Mouse (Mus musculus) forebrain, embryonic 13.5 days (tissue): ENCODE measurements at regions not wholly inside any gene's neighbourhood (a gene's known extent, or its start where the extent isn't known, plus 50 kb on each side); places are given as distances from the start of the nearest gene placed in this dataset.

ENCODE experiments used
- ATAC-seq: fragments of 200-750 bp; cut with Nextera tagmentation; 2 replicates; pipeline ENCODE4 v1.8.0; 2017
- H3K27ac ChIP-seq: fragments of 300-500 bp; sonication (generic); 2 replicates; pipeline ENCODE4 v1.5.1; 2015; ENCODE audit warnings: inconsistent platforms, mild to moderate bottlenecking, moderate library complexity
- H3K27me3 ChIP-seq: fragments of 300-500 bp; sonication (generic); 2 replicates; pipeline ENCODE4 v1.6.1; 2015; ENCODE audit warnings: mild to moderate bottlenecking, inconsistent platforms
- H3K36me3 ChIP-seq: fragments of 300-500 bp; sonication (generic); 2 replicates; pipeline ENCODE4 v1.6.1; 2015; ENCODE audit warnings: mild to moderate bottlenecking, inconsistent platforms; ENCODE audit not compliant: poor library complexity, severe bottlenecking
- H3K4me1 ChIP-seq: fragments of 300-500 bp; sonication (generic); 2 replicates; pipeline ENCODE4 v1.6.1; 2015; ENCODE audit warnings: inconsistent platforms
- H3K4me2 ChIP-seq: fragments of 300-500 bp; sonication (generic); 2 replicates; pipeline ENCODE4 v1.6.1; 2015; ENCODE audit warnings: inconsistent platforms, mild to moderate bottlenecking, moderate library complexity
- H3K4me3 ChIP-seq: fragments of 300-500 bp; sonication (generic); 2 replicates; pipeline ENCODE4 v1.5.1; 2015; ENCODE audit warnings: mild to moderate bottlenecking, inconsistent platforms
- H3K9ac ChIP-seq: fragments of 300-500 bp; sonication (generic); 2 replicates; pipeline ENCODE4 v1.6.1; 2015; ENCODE audit warnings: mild to moderate bottlenecking, inconsistent platforms
- H3K9me3 ChIP-seq: fragments of 300-500 bp; sonication (generic); replicated peaks from 2 replicates; pipeline ENCODE4 v1.6.1; 2016; ENCODE audit warnings: inconsistent platforms
- WGBS: fragments of 180-500 bp; shearing (Covaris S2); methylation state at CpG from one replicate; pipeline ENCODE4 v1.1.7; 2015; 5-methylcytosine and 5-hydroxymethylcytosine counted together

GRCm38 (mm10) chr8:53962993-53963392 is 114.4 kb upstream of the Vegfc start:
- ATAC-seq: no peak
- Histone ChIP-seq H3K4me3 (no peak overlapping the region), H3K9me3 (no peaks in the 10 kb centered on the region), H3K4me1 (no peaks in the 10 kb centered on the region), H3K4me2 (no peak overlapping the region), H3K27me3 (no peaks in the 10 kb centered on the region), H3K36me3 (no peaks in the 10 kb centered on the region), H3K27ac (no peak overlapping the region), H3K9ac (no peak overlapping the region)
- 100% methylated on average over 1 of the region's 1 CpGs for WGBS

GRCm38 (mm10) chr8:53984296-53984695 is 93.1 kb upstream of the Vegfc start:
- WGBS: 90% methylated on average over 2 of the region's 2 CpGs
- Histone ChIP-seq H3K27me3 (no peaks in the 10 kb centered on the region), H3K4me1 (no peaks in the 10 kb centered on the region), H3K4me2 (no peak overlapping the region), H3K36me3 (no peaks in the 10 kb centered on the region), H3K9me3 (no peaks in the 10 kb centered on the region), H3K4me3 (no peak overlapping the region), H3K9ac (no peak overlapping the region), H3K27ac (no peak overlapping the region)
- ATAC-seq: no peak

GRCm38 (mm10) chr8:53985685-53986084 is 91.7 kb upstream of the Vegfc start:
- no peak overlapping the region for H3K4me3 ChIP-seq
- H3K36me3 ChIP-seq: no peaks in the 10 kb centered on the region
- H3K9me3 ChIP-seq: no peaks in the 10 kb centered on the region
- 98% methylated on average over 1 of the region's 1 CpGs for WGBS
- H3K27ac ChIP-seq: no peak overlapping the region
- no peak for ATAC-seq
- H3K9ac ChIP-seq: no peak overlapping the region
- H3K4me1 ChIP-seq: no peaks in the 10 kb centered on the region
- no peaks in the 10 kb centered on the region for H3K27me3 ChIP-seq
- no peak overlapping the region for H3K4me2 ChIP-seq

GRCm38 (mm10) chr8:53994208-53994607 is 83.2 kb upstream of the Vegfc start:
- no peak overlapping the region for H3K27ac ChIP-seq
- no peaks in the 10 kb centered on the region for H3K9me3 ChIP-seq
- ATAC-seq: no peak
- no peaks in the 10 kb centered on the region for H3K4me1 ChIP-seq
- WGBS: 89% methylated on average over 3 of the region's 3 CpGs
- H3K27me3 ChIP-seq: no peaks in the 10 kb centered on the region
- H3K4me3 ChIP-seq: no peak overlapping the region
- H3K9ac ChIP-seq: no peak overlapping the region
- no peaks in the 10 kb centered on the region for H3K36me3 ChIP-seq
- no peak overlapping the region for H3K4me2 ChIP-seq

- no peak for ATAC-seq
- no peak overlapping the region for H3K27ac ChIP-seq
- H3K9ac ChIP-seq: no peak overlapping the region
- H3K36me3 ChIP-seq: no peaks in the 10 kb centered on the region
- no peak overlapping the region for H3K4me2 ChIP-seq
- no peaks in the 10 kb centered on the region for H3K9me3 ChIP-seq
- no peaks in the 10 kb centered on the region for H3K27me3 ChIP-seq
- no peak overlapping the region for H3K4me3 ChIP-seq
- 0 out of 2 replicates have a peak, but pooled peaks cover 1% of the 10 kb centered on the region for H3K4me1 ChIP-seq
- 75% methylated on average over 2 of the region's 2 CpGs for WGBS
These were observed 79.9 kb upstream of the Vegfc start for GRCm38 (mm10) chr8:53997461-53997860.

DNA sequence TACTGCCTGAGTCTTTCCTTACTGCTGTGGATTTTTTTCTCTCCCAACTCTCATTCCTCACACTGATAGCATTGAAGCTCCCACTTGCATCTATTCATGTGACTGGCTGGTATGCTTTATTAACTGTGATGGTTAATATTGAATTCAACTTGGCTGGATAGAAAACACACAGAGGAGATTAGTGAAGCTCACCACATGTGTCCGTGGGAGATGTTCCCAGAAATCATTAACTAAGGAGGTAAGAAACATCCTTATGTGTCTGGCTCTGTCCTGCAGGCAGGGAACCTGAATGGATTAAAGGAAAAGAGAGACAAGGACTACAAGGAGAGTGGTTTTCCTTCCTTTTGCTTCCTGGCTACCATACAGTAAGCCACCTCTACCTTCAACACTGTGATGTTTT is 74.5 kb upstream of the Vegfc start:
- H3K4me2 ChIP-seq: no peak overlapping the region
- H3K4me1 ChIP-seq: 0 out of 2 replicates have a peak, but pooled peaks cover 4% of the 10 kb centered on the region
- no peak overlapping the region for H3K4me3 ChIP-seq
- no peaks in the 10 kb centered on the region for H3K9me3 ChIP-seq
- H3K36me3 ChIP-seq: no peaks in the 10 kb centered on the region
- ATAC-seq: no peak; the same call in 1 of the 2 replicates
- WGBS: 46% methylated on average over 1 of the region's 1 CpGs
- no peak overlapping the region for H3K27ac ChIP-seq
- no peak overlapping the region for H3K9ac ChIP-seq
- no peaks in the 10 kb centered on the region for H3K27me3 ChIP-seq

DNA sequence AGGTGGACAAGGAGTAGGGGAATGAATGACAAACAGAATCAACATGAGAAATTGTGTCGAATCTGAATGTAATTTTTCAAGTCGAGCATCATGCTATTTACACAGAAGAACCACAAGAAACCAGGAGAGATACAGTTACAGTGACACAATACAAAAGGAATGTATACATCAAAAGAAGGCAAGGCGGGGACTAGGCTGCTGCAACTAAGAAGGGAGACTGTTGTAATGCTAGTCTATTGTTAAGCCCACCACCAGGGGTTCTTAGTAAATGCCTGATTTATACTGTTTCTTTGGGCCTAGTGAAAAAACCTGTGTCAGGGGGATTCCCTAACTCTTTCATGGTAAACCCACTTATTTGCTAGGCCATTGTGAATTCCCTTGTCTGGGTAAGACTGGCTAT is 63.3 kb upstream of the Vegfc start:
- 22% methylated on average over 3 of the region's 3 CpGs for WGBS
- no peak overlapping the region for H3K9ac ChIP-seq
- no peaks in the 10 kb centered on the region for H3K9me3 ChIP-seq
- no peak for ATAC-seq
- no peaks in the 10 kb centered on the region for H3K4me1 ChIP-seq
- no peaks in the 10 kb centered on the region for H3K27me3 ChIP-seq
- H3K27ac ChIP-seq: no peak overlapping the region
- H3K4me3 ChIP-seq: no peak overlapping the region
- no peak overlapping the region for H3K4me2 ChIP-seq
- H3K36me3 ChIP-seq: no peaks in the 10 kb centered on the region

DNA sequence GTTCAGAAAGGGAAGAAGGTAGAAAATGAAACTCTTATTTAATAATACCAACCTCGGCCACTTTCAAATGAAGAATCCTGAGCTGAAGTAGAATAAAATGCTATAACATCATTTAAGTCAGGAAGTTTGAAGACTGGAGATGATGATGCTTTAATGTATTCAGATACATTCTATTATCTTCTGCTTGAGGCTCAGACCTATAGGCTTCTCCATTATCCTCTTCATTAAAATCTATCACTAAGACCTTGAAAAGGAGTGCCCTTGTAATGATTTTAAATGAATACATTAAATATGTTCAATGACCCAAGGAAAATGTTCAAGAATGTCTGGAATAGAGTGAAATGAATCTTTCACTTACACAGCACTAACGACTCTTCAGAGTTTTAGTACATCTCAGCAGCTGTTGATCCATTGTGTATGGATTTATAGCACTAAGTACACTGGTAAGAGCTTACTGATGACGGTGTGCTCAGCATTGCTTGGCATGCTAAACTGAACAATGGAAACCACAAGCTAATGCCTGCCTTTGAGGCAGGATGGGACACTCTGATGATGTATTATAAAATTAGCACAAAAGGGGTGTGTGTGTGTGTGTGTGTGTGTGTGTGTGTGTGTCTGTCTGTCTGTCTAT is 58.8 kb upstream of the Vegfc start:
- no peaks in the 10 kb centered on the region for H3K4me1 ChIP-seq
- no peaks in the 10 kb centered on the region for H3K27me3 ChIP-seq
- H3K4me3 ChIP-seq: no peak overlapping the region
- no peaks in the 10 kb centered on the region for H3K9me3 ChIP-seq
- no peak overlapping the region for H3K4me2 ChIP-seq
- H3K36me3 ChIP-seq: no peaks in the 10 kb centered on the region
- H3K9ac ChIP-seq: no peak overlapping the region
- WGBS: 16% methylated on average over 3 of the region's 3 CpGs
- no peak overlapping the region for H3K27ac ChIP-seq
- peak; percentile 70; the same call in 1 of the 2 replicates for ATAC-seq
